Mouse (Mus musculus): ENCODE data around the gene Gmds. TPM values are rescaled to one million over a fixed set of nuclear protein-coding genes. Genes with fewer than 3 reads are reported as not detected.
A peak's percentile ranks its signal among the peaks of the same experiment; 100 is the strongest.

Gmds gene
- polyA plus RNA-seq, 1 experiment: 10.6 TPM

GRCm38 (mm10) chr13:31798075-31798474 lies 540.5 kb downstream of the Gmds start:
- no peak overlapping the region for H3K27ac ChIP-seq (ENCODE audit: insufficient read depth, low read length)
- H3K4me1 ChIP-seq (ENCODE audit: control insufficient read depth, insufficient read depth, low read length): no peaks in the 10 kb centered on the region
- no peaks in the 10 kb centered on the region for H3K36me3 ChIP-seq (ENCODE audit: control insufficient read depth, insufficient read depth, low read length, poor library complexity, severe bottlenecking)
- no peak overlapping the region for H3K9ac ChIP-seq (ENCODE audit: low read depth, poor library complexity, severe bottlenecking)
- TF ChIP-seq CTCF (IDR thresholded peaks at IDR 0.05; ENCODE audit: low read depth, low read length) (no peak), POLR2A (IDR thresholded peaks at IDR 0.05; ENCODE audit: insufficient read depth, low read length) (no peak), EP300 (IDR thresholded peaks at IDR 0.05; ENCODE audit: insufficient read depth, low read depth, low read length) (no peak)
- H3K4me3 ChIP-seq (ENCODE audit: low read depth, low read length): no peak overlapping the region
- H3K9me3 ChIP-seq (replicated peaks; ENCODE audit: control insufficient read depth, insufficient read depth, low read length, poor library complexity, severe bottlenecking): no peaks in the 10 kb centered on the region
- H3K27me3 ChIP-seq (ENCODE audit: control insufficient read depth, insufficient read depth, low read length, poor library complexity, severe bottlenecking): peaks cover 3% of the 10 kb centered on the region

- no peaks in the 10 kb centered on the region for H3K4me1 ChIP-seq (ENCODE audit: control insufficient read depth, insufficient read depth, low read length)
- H3K27ac ChIP-seq (ENCODE audit: insufficient read depth, low read length): no peak overlapping the region
- TF ChIP-seq POLR2A (IDR thresholded peaks at IDR 0.05; ENCODE audit: insufficient read depth, low read length) (no peak), EP300 (IDR thresholded peaks at IDR 0.05; ENCODE audit: insufficient read depth, low read depth, low read length) (no peak), CTCF (IDR thresholded peaks at IDR 0.05; ENCODE audit: low read depth, low read length) (no peak)
- H3K36me3 ChIP-seq (ENCODE audit: control insufficient read depth, insufficient read depth, low read length, poor library complexity, severe bottlenecking): no peaks in the 10 kb centered on the region
- no peak overlapping the region for H3K9ac ChIP-seq (ENCODE audit: low read depth, poor library complexity, severe bottlenecking)
- H3K4me3 ChIP-seq (ENCODE audit: low read depth, low read length): no peak overlapping the region
- H3K9me3 ChIP-seq (replicated peaks; ENCODE audit: control insufficient read depth, insufficient read depth, low read length, poor library complexity, severe bottlenecking): no peaks in the 10 kb centered on the region
- peaks cover 2% of the 10 kb centered on the region for H3K27me3 ChIP-seq (ENCODE audit: control insufficient read depth, insufficient read depth, low read length, poor library complexity, severe bottlenecking)
Measured at GRCm38 (mm10) chr13:31797346-31797745, 541.2 kb downstream of the Gmds start.

- no peaks in the 10 kb centered on the region for H3K9me3 ChIP-seq (replicated peaks; ENCODE audit: control insufficient read depth, insufficient read depth, low read length, poor library complexity, severe bottlenecking)
- H3K36me3 ChIP-seq (ENCODE audit: control insufficient read depth, insufficient read depth, low read length, poor library complexity, severe bottlenecking): no peaks in the 10 kb centered on the region
- no peaks in the 10 kb centered on the region for H3K27me3 ChIP-seq (ENCODE audit: control insufficient read depth, insufficient read depth, low read length, poor library complexity, severe bottlenecking)
- H3K4me3 ChIP-seq (ENCODE audit: low read depth, low read length): no peak overlapping the region
- no peak overlapping the region for H3K9ac ChIP-seq (ENCODE audit: low read depth, poor library complexity, severe bottlenecking)
- TF ChIP-seq CTCF (IDR thresholded peaks at IDR 0.05; ENCODE audit: low read depth, low read length): no peak
- no peak for TF ChIP-seq EP300 (IDR thresholded peaks at IDR 0.05; ENCODE audit: insufficient read depth, low read depth, low read length)
- no peak for TF ChIP-seq POLR2A (IDR thresholded peaks at IDR 0.05; ENCODE audit: insufficient read depth, low read length)
- no peak overlapping the region for H3K27ac ChIP-seq (ENCODE audit: insufficient read depth, low read length)
- no peaks in the 10 kb centered on the region for H3K4me1 ChIP-seq (ENCODE audit: control insufficient read depth, insufficient read depth, low read length)
Measured at GRCm38 (mm10) chr13:31793163-31793562, 545.4 kb downstream of the Gmds start.

GRCm38 (mm10) chr13:31792480-31793132 lies 545.9 kb downstream of the Gmds start:
- Histone ChIP-seq H3K36me3 (ENCODE audit: control insufficient read depth, insufficient read depth, low read length, poor library complexity, severe bottlenecking) (no peaks in the 10 kb centered on the region), H3K27ac (ENCODE audit: insufficient read depth, low read length) (no peak overlapping the region), H3K9ac (ENCODE audit: low read depth, poor library complexity, severe bottlenecking) (no peak overlapping the region), H3K4me3 (ENCODE audit: low read depth, low read length) (no peak overlapping the region), H3K4me1 (ENCODE audit: control insufficient read depth, insufficient read depth, low read length) (no peaks in the 10 kb centered on the region), H3K27me3 (ENCODE audit: control insufficient read depth, insufficient read depth, low read length, poor library complexity, severe bottlenecking) (no peaks in the 10 kb centered on the region), H3K9me3 (replicated peaks; ENCODE audit: control insufficient read depth, insufficient read depth, low read length, poor library complexity, severe bottlenecking) (no peaks in the 10 kb centered on the region)
- peak; percentile 75 for TF ChIP-seq CTCF (IDR thresholded peaks at IDR 0.05; ENCODE audit: low read depth, low read length)
- no peak for TF ChIP-seq POLR2A (IDR thresholded peaks at IDR 0.05; ENCODE audit: insufficient read depth, low read length)
- no peak for TF ChIP-seq EP300 (IDR thresholded peaks at IDR 0.05; ENCODE audit: insufficient read depth, low read depth, low read length)

GRCm38 (mm10) chr13:31784757-31785156 lies 553.8 kb downstream of the Gmds start:
- H3K9ac ChIP-seq (ENCODE audit: low read depth, poor library complexity, severe bottlenecking): no peak overlapping the region
- TF ChIP-seq POLR2A (IDR thresholded peaks at IDR 0.05; ENCODE audit: insufficient read depth, low read length) (no peak), EP300 (IDR thresholded peaks at IDR 0.05; ENCODE audit: insufficient read depth, low read depth, low read length) (no peak), CTCF (IDR thresholded peaks at IDR 0.05; ENCODE audit: low read depth, low read length) (no peak)
- no peaks in the 10 kb centered on the region for H3K4me1 ChIP-seq (ENCODE audit: control insufficient read depth, insufficient read depth, low read length)
- H3K4me3 ChIP-seq (ENCODE audit: low read depth, low read length): no peak overlapping the region
- H3K9me3 ChIP-seq (replicated peaks; ENCODE audit: control insufficient read depth, insufficient read depth, low read length, poor library complexity, severe bottlenecking): no peaks in the 10 kb centered on the region
- no peaks in the 10 kb centered on the region for H3K36me3 ChIP-seq (ENCODE audit: control insufficient read depth, insufficient read depth, low read length, poor library complexity, severe bottlenecking)
- no peaks in the 10 kb centered on the region for H3K27me3 ChIP-seq (ENCODE audit: control insufficient read depth, insufficient read depth, low read length, poor library complexity, severe bottlenecking)
- H3K27ac ChIP-seq (ENCODE audit: insufficient read depth, low read length): no peak overlapping the region

GRCm38 (mm10) chr13:31782063-31782462 lies 556.5 kb downstream of the Gmds start:
- TF ChIP-seq CTCF (IDR thresholded peaks at IDR 0.05; ENCODE audit: low read depth, low read length) (no peak), EP300 (IDR thresholded peaks at IDR 0.05; ENCODE audit: insufficient read depth, low read depth, low read length) (no peak), POLR2A (IDR thresholded peaks at IDR 0.05; ENCODE audit: insufficient read depth, low read length) (no peak)

More at GRCm38 (mm10) chr13:31782063-31782462, 556.5 kb downstream of the Gmds start:
- Histone ChIP-seq H3K36me3 (ENCODE audit: control insufficient read depth, insufficient read depth, low read length, poor library complexity, severe bottlenecking) (no peaks in the 10 kb centered on the region), H3K27ac (ENCODE audit: insufficient read depth, low read length) (no peak overlapping the region), H3K9me3 (replicated peaks; ENCODE audit: control insufficient read depth, insufficient read depth, low read length, poor library complexity, severe bottlenecking) (no peaks in the 10 kb centered on the region), H3K4me1 (ENCODE audit: control insufficient read depth, insufficient read depth, low read length) (no peaks in the 10 kb centered on the region), H3K4me3 (ENCODE audit: low read depth, low read length) (no peak overlapping the region), H3K27me3 (ENCODE audit: control insufficient read depth, insufficient read depth, low read length, poor library complexity, severe bottlenecking) (no peaks in the 10 kb centered on the region), H3K9ac (ENCODE audit: low read depth, poor library complexity, severe bottlenecking) (no peak overlapping the region)

Measured in ES-Bruce4 (cell line).